Mouse (Mus musculus) lung, embryonic 16.5 days (tissue): Measurements from ENCODE around the gene Gramd1a. TPM values are rescaled to one million over a fixed set of nuclear protein-coding genes. Genes with fewer than 3 reads are reported as not detected.

Source experiments
- ATAC-seq: fragments of 200-750 bp; cut with Nextera tagmentation; 2 replicates; pipeline ENCODE4 v1.8.0; 2017; ENCODE audit warnings: low read depth, mild to moderate bottlenecking, moderate library complexity
- H3K27ac ChIP-seq: fragments of 300-500 bp; sonication (generic); 2 replicates; pipeline ENCODE4 v1.5.1; 2014; ENCODE audit warnings: mild to moderate bottlenecking, control low read depth, low read length
- H3K27me3 ChIP-seq: fragments of 300-500 bp; sonication (generic); 2 replicates; pipeline ENCODE4 v1.6.1; 2014; ENCODE audit warnings: low read depth, low read length, mixed read lengths; ENCODE audit not compliant: control insufficient read depth, insufficient read depth
- H3K36me3 ChIP-seq: fragments of 300-500 bp; sonication (generic); 2 replicates; pipeline ENCODE4 v1.6.1; 2014; ENCODE audit warnings: low read length; ENCODE audit not compliant: control insufficient read depth, insufficient read depth
- H3K4me1 ChIP-seq: fragments of 300-500 bp; sonication (generic); replicated peaks from 2 replicates; pipeline ENCODE4 v1.6.1; 2014; ENCODE audit warnings: low read length, mixed read lengths; ENCODE audit not compliant: control insufficient read depth, insufficient read depth
- H3K4me2 ChIP-seq: fragments of 300-500 bp; sonication (generic); 2 replicates; pipeline ENCODE4 v1.6.1; 2014; ENCODE audit warnings: low read depth, low read length, control low read depth
- H3K4me3 ChIP-seq: fragments of 300-500 bp; sonication (generic); 2 replicates; pipeline ENCODE4 v1.5.1; 2014; ENCODE audit warnings: mild to moderate bottlenecking, low read length, control low read depth
- H3K9ac ChIP-seq: fragments of 300-500 bp; sonication (generic); 2 replicates; pipeline ENCODE4 v1.6.1; 2014; ENCODE audit warnings: low read length, control low read depth
- H3K9me3 ChIP-seq: fragments of 300-500 bp; sonication (generic); 2 replicates; pipeline ENCODE4 v1.6.1; 2016; ENCODE audit warnings: low read length; ENCODE audit not compliant: control insufficient read depth
- WGBS: fragments of 180-500 bp; shearing (Covaris S2); extraction: QIAGEN DNeasy Blood & Tissue Kit; methylation state at CpG from one replicate; pipeline ENCODE4 v1.1.7; 2014; 5-methylcytosine and 5-hydroxymethylcytosine counted together
- polyA plus RNA-seq: library from polyadenylated mRNA; unstranded; fragments of >200 nt; fragmentation: Nextera tagmentation; extraction: Ambion mirVana; gene quantifications from 2 replicates; pipeline ENCODE4 v1.2.1, GENCODE M21; 2015

The Gramd1a gene
- polyA plus RNA-seq, 1 experiment from 2014 or later, result 68.1 TPM

GRCm38 (mm10) chr7:31117465-31117864, 38.2 kb downstream of the Gramd1a start:
- 81% methylated on average over 11 of the region's 11 CpGs for WGBS
- Histone ChIP-seq H3K4me1 (peaks cover 15% of the 10 kb centered on the region), H3K36me3 (no peaks in the 10 kb centered on the region), H3K27ac (no peak overlapping the region), H3K27me3 (no peaks in the 10 kb centered on the region), H3K9me3 (no peaks in the 10 kb centered on the region), H3K4me2 (no peak overlapping the region), H3K9ac (no peak overlapping the region), H3K4me3 (no peak overlapping the region)
- no peak for ATAC-seq

GRCm38 (mm10) chr7:31116721-31117145, 39.0 kb downstream of the Gramd1a start:
- H3K4me2 ChIP-seq, result no peak overlapping the region
- H3K4me3 ChIP-seq, result no peak overlapping the region
- no peak overlapping the region for H3K9ac ChIP-seq
- no peak overlapping the region for H3K27ac ChIP-seq
- H3K9me3 ChIP-seq, result no peaks in the 10 kb centered on the region
- no peak for ATAC-seq
- WGBS, result 49% methylated on average over 12 of the region's 16 CpGs
- peaks cover 15% of the 10 kb centered on the region for H3K4me1 ChIP-seq
- H3K27me3 ChIP-seq, result no peaks in the 10 kb centered on the region
- no peaks in the 10 kb centered on the region for H3K36me3 ChIP-seq

- H3K9ac ChIP-seq, result peak overlapping the region; percentile 61
- 14% methylated on average over 17 of the region's 17 CpGs for WGBS
- peaks cover 15% of the 10 kb centered on the region for H3K4me1 ChIP-seq
- peak overlapping the region; percentile 65 for H3K27ac ChIP-seq
- no peaks in the 10 kb centered on the region for H3K27me3 ChIP-seq
- H3K36me3 ChIP-seq, result no peaks in the 10 kb centered on the region
- H3K4me3 ChIP-seq, result no peak overlapping the region
- H3K9me3 ChIP-seq, result no peaks in the 10 kb centered on the region
- peak overlapping the region; percentile 53 for H3K4me2 ChIP-seq
- peak; percentile 77 for ATAC-seq
Measured at GRCm38 (mm10) chr7:31115587-31116043, 40.1 kb downstream of the Gramd1a start.

DNA sequence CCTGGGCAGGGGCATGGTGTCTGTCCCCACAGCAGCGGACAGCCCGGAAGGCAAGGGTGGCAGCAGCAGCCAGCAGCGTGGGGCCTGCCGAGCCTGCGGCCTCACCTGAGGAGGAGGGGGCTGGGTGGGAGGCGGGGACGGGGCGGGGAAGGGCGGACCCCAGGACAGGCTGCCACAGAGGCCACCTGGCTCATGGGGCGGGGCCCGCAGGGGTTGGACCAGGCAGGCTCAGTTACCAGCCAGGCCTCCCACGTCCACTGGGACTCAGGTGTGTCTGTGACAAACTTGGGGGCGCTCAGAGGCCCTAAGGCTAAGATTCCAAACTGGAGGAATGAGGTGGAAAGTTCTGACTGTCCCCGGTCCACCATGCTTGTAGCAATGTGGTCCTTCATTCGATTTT, 40.5 kb downstream of the Gramd1a start, which contains the start of gene Hpn:
Gene Hpn (minus strand): TSS at position 109 of the 400 bp plus-strand sequence.
- peak; percentile 87 for ATAC-seq
- peak within 1 kb of the TSS; percentile 65 for H3K27ac ChIP-seq
- peak within 1 kb of the TSS; percentile 37 for H3K4me3 ChIP-seq
- WGBS, result 17% methylated on average over 14 of the region's 15 CpGs
- H3K4me1 ChIP-seq, result peaks cover 15% of the 10 kb centered on the region
- peak within 1 kb of the TSS; percentile 53 for H3K4me2 ChIP-seq
- H3K9me3 ChIP-seq, result no peaks in the 10 kb centered on the region
- H3K27me3 ChIP-seq, result no peaks in the 10 kb centered on the region
- H3K9ac ChIP-seq, result peak within 1 kb of the TSS; percentile 61
- no peaks in the 10 kb centered on the region for H3K36me3 ChIP-seq

GRCm38 (mm10) chr7:31114646-31115045, 41.0 kb downstream of the Gramd1a start:
- ATAC-seq, result peak; percentile 15; the same call in 1 of the 2 replicates
- Histone ChIP-seq H3K4me2 (peak overlapping the region; percentile 53), H3K4me3 (peak overlapping the region; percentile 37), H3K27me3 (no peaks in the 10 kb centered on the region), H3K27ac (peak overlapping the region; percentile 65; the same call in 1 of the 2 replicates), H3K9me3 (no peaks in the 10 kb centered on the region), H3K36me3 (no peaks in the 10 kb centered on the region), H3K4me1 (peaks cover 15% of the 10 kb centered on the region), H3K9ac (peak overlapping the region; percentile 61)
- WGBS, result 51% methylated on average over 10 of the region's 10 CpGs

GRCm38 (mm10) chr7:31113800-31114199, 41.9 kb downstream of the Gramd1a start:
- Histone ChIP-seq H3K27ac (no peak overlapping the region), H3K4me3 (no peak overlapping the region), H3K4me2 (no peak overlapping the region), H3K9me3 (no peaks in the 10 kb centered on the region), H3K27me3 (no peaks in the 10 kb centered on the region), H3K36me3 (no peaks in the 10 kb centered on the region), H3K9ac (no peak overlapping the region), H3K4me1 (peaks cover 22% of the 10 kb centered on the region)
- WGBS, result 80% methylated on average over 6 of the region's 6 CpGs
- no peak for ATAC-seq

- H3K27me3 ChIP-seq, result no peaks in the 10 kb centered on the region
- no peaks in the 10 kb centered on the region for H3K36me3 ChIP-seq
- 39% methylated on average over 4 of the region's 4 CpGs for WGBS
- no peak overlapping the region for H3K4me3 ChIP-seq
- ATAC-seq, result no peak
- H3K4me2 ChIP-seq, result no peak overlapping the region
- no peak overlapping the region for H3K27ac ChIP-seq
- no peaks in the 10 kb centered on the region for H3K9me3 ChIP-seq
- H3K4me1 ChIP-seq, result peaks cover 25% of the 10 kb centered on the region
- no peak overlapping the region for H3K9ac ChIP-seq
Measured at GRCm38 (mm10) chr7:31112036-31112435, 43.7 kb downstream of the Gramd1a start.

- Histone ChIP-seq H3K27ac (no peak overlapping the region), H3K4me2 (no peak overlapping the region), H3K9me3 (no peaks in the 10 kb centered on the region), H3K27me3 (no peaks in the 10 kb centered on the region), H3K9ac (no peak overlapping the region), H3K4me3 (no peak overlapping the region), H3K4me1 (peaks cover 24% of the 10 kb centered on the region), H3K36me3 (no peaks in the 10 kb centered on the region)
- WGBS, result 68% methylated on average over 15 of the region's 15 CpGs
- no peak for ATAC-seq
Measured at GRCm38 (mm10) chr7:31110861-31111385, 44.8 kb downstream of the Gramd1a start.

DNA sequence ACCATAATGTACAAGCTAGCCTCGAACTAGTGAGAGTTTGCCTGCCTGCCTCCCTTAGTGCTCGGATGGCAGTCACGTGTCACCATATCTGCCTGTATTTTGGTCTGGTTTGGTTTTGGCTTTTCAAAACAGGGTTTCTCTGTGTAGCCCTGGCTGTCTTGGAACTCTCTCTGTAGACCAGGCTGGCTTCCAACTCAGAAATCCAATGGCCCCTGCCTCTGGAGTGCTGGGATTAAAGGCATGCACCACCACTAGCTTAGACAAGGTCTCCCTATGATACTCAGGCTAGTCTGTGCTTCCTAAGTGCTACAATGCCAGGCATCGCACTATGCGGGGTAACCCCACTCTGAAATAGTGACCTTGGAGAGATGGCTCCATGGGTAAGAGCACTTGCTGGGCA, 45.9 kb downstream of the Gramd1a start:
- Histone ChIP-seq H3K27me3 (no peaks in the 10 kb centered on the region), H3K4me3 (no peak overlapping the region), H3K27ac (no peak overlapping the region), H3K4me2 (no peak overlapping the region), H3K9ac (no peak overlapping the region), H3K36me3 (no peaks in the 10 kb centered on the region), H3K4me1 (peaks cover 13% of the 10 kb centered on the region), H3K9me3 (no peaks in the 10 kb centered on the region)
- no peak for ATAC-seq
- 80% methylated on average over 5 of the region's 5 CpGs for WGBS
